Mouse (Mus musculus) thymus, postnatal 0 days (tissue): ENCODE measurements around the gene Dpep3. TPM values are rescaled to one million over a fixed set of nuclear protein-coding genes. Genes with fewer than 3 reads are reported as not detected.

Experiments used
- DNase-seq: peaks from one replicate; pipeline ENCODE4 v3.0.0-alpha.2; 2015; ENCODE audit warnings: low spot score
- microRNA-seq: library from miRNA; unstranded; fragments of <30 nt; microRNA quantifications from one replicate; pipeline ENCODE4, GENCODE M21; 2016; ENCODE audit warnings: borderline number of aligned reads
- polyA plus RNA-seq: library from polyadenylated mRNA; unstranded; fragments of >200 nt; fragmentation: Nextera tagmentation; extraction: Ambion mirVana; gene quantifications from 2 replicates; pipeline ENCODE4 v1.2.1, GENCODE M21; 2015

Dpep3 gene
- polyA plus RNA-seq, 1 experiment from 2014 or later = not detected

- peak; percentile 62 for DNase-seq
These were observed 42.3 kb downstream of the Dpep3 start for GRCm38 (mm10) chr8:105936866-105937475.

GRCm38 (mm10) chr8:105935863-105936603 lies 43.2 kb downstream of the Dpep3 start:
- DNase-seq = no peak

GRCm38 (mm10) chr8:105935105-105935504 lies 44.1 kb downstream of the Dpep3 start:
- DNase-seq = no peak

GRCm38 (mm10) chr8:105933762-105934161 lies 45.5 kb downstream of the Dpep3 start, which contains the start of gene Ctrl:
TSS of gene Ctrl (minus strand) at chr8:105933862.
- no peak for DNase-seq

- no peak for DNase-seq
These were observed 46.7 kb downstream of the Dpep3 start for GRCm38 (mm10) chr8:105932525-105932924.

- DNase-seq = no peak
These were observed 48.0 kb downstream of the Dpep3 start for GRCm38 (mm10) chr8:105931271-105931670.

- DNase-seq = peak; percentile 83
These were observed 48.6 kb downstream of the Dpep3 start for GRCm38 (mm10) chr8:105930602-105931001.

- DNase-seq = no peak
These were observed 54.1 kb downstream of the Dpep3 start for GRCm38 (mm10) chr8:105925123-105925522.

Small RNAs within 50 kb of the gene (microRNA-seq; reads per million reads assigned to microRNA genes)
- not detected for gene Mir7074

Other genes with a start within 250 kb of the Dpep3 start
- 9.0 and 11.3 TPM in 2 replicates for gene Gfod2, start 220.8 kb downstream of the Dpep3 start, polyA plus RNA-seq
- gene Ranbp10, start 152.1 kb downstream of the Dpep3 start, polyA plus RNA-seq = 8.4 and 9.9 TPM in 2 replicates
- gene Tsnaxip1, start 151.7 kb downstream of the Dpep3 start, polyA plus RNA-seq = 0.10 and 0.18 TPM in 2 replicates
- gene Cenpt, start 126.2 kb downstream of the Dpep3 start, polyA plus RNA-seq = 25.1 and 28.2 TPM in 2 replicates
- gene Thap11, start 124.3 kb downstream of the Dpep3 start, polyA plus RNA-seq = 55.4 and 56.2 TPM in 2 replicates
- gene Nutf2, start 118.8 kb downstream of the Dpep3 start, polyA plus RNA-seq = 169 and 192 TPM in 2 replicates
- 35.6 and 39.0 TPM in 2 replicates for gene Edc4, start 98.5 kb downstream of the Dpep3 start, polyA plus RNA-seq
- gene Nrn1l, start 85.9 kb downstream of the Dpep3 start, polyA plus RNA-seq = 0.56 and 0.68 TPM in 2 replicates
- 18.4 and 21.6 TPM in 2 replicates for gene Pskh1, start 79.0 kb downstream of the Dpep3 start, polyA plus RNA-seq
- 0.99 TPM in 2 replicates for gene Ctrl, start 45.6 kb downstream of the Dpep3 start, polyA plus RNA-seq
- 385 and 398 TPM in 2 replicates for gene Psmb10, start 41.0 kb downstream of the Dpep3 start, polyA plus RNA-seq
- 0.40 and 0.62 TPM in 2 replicates for gene Lcat, start 36.0 kb downstream of the Dpep3 start, polyA plus RNA-seq
- 17.5 and 18.6 TPM in 2 replicates for gene Slc12a4, start 13.3 kb downstream of the Dpep3 start, polyA plus RNA-seq
- gene Dus2, start 11.9 kb upstream of the Dpep3 start, polyA plus RNA-seq = 25.6 TPM in 2 replicates
- gene Dpep2nb, start 26.5 kb upstream of the Dpep3 start, polyA plus RNA-seq = 0.20 TPM in 1 of 2 replicates, not detected in the other
- gene Ddx28, start 32.5 kb upstream of the Dpep3 start, polyA plus RNA-seq = 21.3 and 21.7 TPM in 2 replicates
- gene Nfatc3, start 79.4 kb upstream of the Dpep3 start, polyA plus RNA-seq = 19.7 and 26.6 TPM in 2 replicates
- 8.8 and 9.6 TPM in 2 replicates for gene Esrp2, start 157.5 kb upstream of the Dpep3 start, polyA plus RNA-seq
- 11.0 and 11.7 TPM in 2 replicates for gene Pla2g15, start 171.0 kb upstream of the Dpep3 start, polyA plus RNA-seq
- gene Slc7a6, start 189.4 kb upstream of the Dpep3 start, polyA plus RNA-seq = 86.2 and 87.1 TPM in 2 replicates
- 42.9 and 47.5 TPM in 2 replicates for gene Slc7a6os, start 231.5 kb upstream of the Dpep3 start, polyA plus RNA-seq
- gene Prmt7, start 231.5 kb upstream of the Dpep3 start, polyA plus RNA-seq = 42.8 and 44.5 TPM in 2 replicates